Mouse (Mus musculus): ENCODE data around the gene Mrps9.

Gene Mrps9

GRCm38 (mm10) chr1:42906696-42907095 is 55.7 kb downstream of the Mrps9 start:
- peak; percentile 15 for DNase-seq (ENCODE audit: low spot score)

GRCm38 (mm10) chr1:42907153-42907552 is 56.1 kb downstream of the Mrps9 start:
- DNase-seq (ENCODE audit: low spot score): no peak

- DNase-seq (ENCODE audit: low spot score): peak; percentile 36
Measured at GRCm38 (mm10) chr1:42915062-42915461, 64.0 kb downstream of the Mrps9 start.

- no peak for DNase-seq (ENCODE audit: low spot score)
Measured at GRCm38 (mm10) chr1:42916719-42917118, 65.7 kb downstream of the Mrps9 start.

- no peak for DNase-seq (ENCODE audit: low spot score)
Measured at GRCm38 (mm10) chr1:42917908-42918307, 66.9 kb downstream of the Mrps9 start.

DNA sequence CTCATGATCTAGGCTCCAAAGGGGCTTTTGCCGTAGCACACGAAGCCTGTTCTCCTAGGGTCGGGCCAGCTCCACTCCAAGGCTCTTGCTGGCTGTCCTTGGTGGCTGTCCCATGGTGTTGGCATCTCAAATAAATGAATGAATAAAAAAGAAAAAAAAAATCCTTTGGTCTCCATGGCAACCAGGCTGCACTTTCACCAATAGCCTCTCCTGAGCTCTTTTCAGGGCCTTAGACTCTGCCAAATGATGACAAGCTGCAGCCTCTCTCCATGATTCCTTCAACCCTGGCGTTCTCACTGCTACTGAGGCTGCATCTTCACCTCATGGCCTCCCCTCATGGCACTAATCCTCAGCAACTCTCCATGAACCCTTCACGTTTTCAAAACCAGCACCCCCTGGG is 72.9 kb downstream of the Mrps9 start:
- no peak for DNase-seq (ENCODE audit: low spot score)

DNA sequence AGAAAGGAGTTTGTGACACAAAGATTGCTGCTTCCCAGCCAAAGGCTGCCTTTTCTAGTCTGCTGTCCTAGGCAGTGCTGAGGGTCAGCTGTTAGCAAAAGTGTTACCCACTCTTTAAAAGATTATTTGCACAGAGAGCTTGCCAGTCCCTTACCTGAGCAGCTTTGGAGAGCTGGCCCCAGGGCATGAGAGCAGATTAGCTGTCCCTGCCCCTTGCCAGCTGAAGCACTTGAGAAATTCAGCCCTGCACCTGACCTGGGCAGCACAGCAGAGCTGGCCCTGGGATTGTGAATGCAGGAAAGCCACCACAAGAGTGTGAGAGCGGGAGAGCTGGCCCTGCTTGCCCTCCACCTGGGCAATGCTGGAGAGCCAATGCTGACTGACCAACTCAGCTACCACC is 82.6 kb downstream of the Mrps9 start:
- no peak for DNase-seq (ENCODE audit: low spot score)

- DNase-seq (ENCODE audit: low spot score): no peak
Measured at GRCm38 (mm10) chr1:42948486-42948885, 97.5 kb downstream of the Mrps9 start.

GRCm38 (mm10) chr1:42952734-42953481 is 101.9 kb downstream of the Mrps9 start, which contains the start of gene Gpr45:
Gene Gpr45 (plus strand): TSS chr1:42952872.
- peak; percentile 28 for DNase-seq (ENCODE audit: low spot score)

GRCm38 (mm10) chr1:42953482-42953822 is 102.4 kb downstream of the Mrps9 start:
- no peak for DNase-seq (ENCODE audit: low spot score)

Measured in left cerebral cortex, adult 11 months (tissue).